Mouse (Mus musculus): Measurements from ENCODE around the gene AC124502.3.

- TF ChIP-seq CTCF (IDR thresholded peaks at IDR 0.05; ENCODE audit: low read depth) (no peak), EP300 (IDR thresholded peaks at IDR 0.05; ENCODE audit: low read depth) (no peak)
Measured at GRCm38 (mm10) chr19:5098363-5099143, 59.9 kb downstream of the AC124502.3 start, which contains the start of gene Cnih2.

Measured in liver, embryonic 14.5 days (tissue).